Mouse (Mus musculus): ENCODE measurements around the gene Med24.

- TF ChIP-seq CTCF (IDR thresholded peaks at IDR 0.05) (no peak), POLR2A (IDR thresholded peaks at IDR 0.05; ENCODE audit: insufficient read depth, low read depth, low read length) (no peak), EP300 (IDR thresholded peaks at IDR 0.05; ENCODE audit: insufficient read depth, low read depth, low read length) (no peak)
Observed at GRCm38 (mm10) chr11:98764091-98764490, 34.9 kb upstream of the Med24 start.
